Mouse (Mus musculus) liver, adult 2 months (tissue): ENCODE measurements around the gene Clcn2. TPM values are rescaled to one million over a fixed set of nuclear protein-coding genes. Genes with fewer than 3 reads are reported as not detected.

ENCODE experiments used
- DNase-seq: peaks from one replicate; pipeline ENCODE4 v3.0.0-alpha.2; 2011; ENCODE audit warnings: low read depth, low spot score; ENCODE audit errors: extremely low read depth
- H3K27ac ChIP-seq: fragments of 200-500 bp; replicated peaks from 2 replicates; pipeline ENCODE4 v1.5.1; 2012; ENCODE audit warnings: low read depth, mild to moderate bottlenecking, control low read depth, inconsistent platforms, low read length; ENCODE audit not compliant: insufficient read depth
- H3K27me3 ChIP-seq: fragments of 200-500 bp; 2 replicates; pipeline ENCODE4 v1.6.1; 2012; ENCODE audit warnings: mild to moderate bottlenecking, moderate library complexity, low read length, inconsistent platforms; ENCODE audit not compliant: control insufficient read depth, insufficient read depth
- H3K36me3 ChIP-seq: fragments of 200-500 bp; 2 replicates; pipeline ENCODE4 v1.6.1; 2012; ENCODE audit warnings: low read length, inconsistent platforms; ENCODE audit not compliant: control insufficient read depth, insufficient read depth
- H3K4me1 ChIP-seq: fragments of 200-500 bp; 2 replicates; pipeline ENCODE4 v1.6.1; 2011; ENCODE audit warnings: low read length; ENCODE audit not compliant: control insufficient read depth, insufficient read depth
- H3K4me3 ChIP-seq: fragments of 200-500 bp; 2 replicates; pipeline ENCODE4 v1.5.1; 2011; ENCODE audit warnings: low read depth, mild to moderate bottlenecking, control low read depth, low read length, moderate library complexity; ENCODE audit not compliant: insufficient read depth
- H3K79me2 ChIP-seq: fragments of 200-500 bp; 2 replicates; pipeline ENCODE4 v1.6.1; 2012; ENCODE audit warnings: inconsistent platforms, mild to moderate bottlenecking, low read length, moderate library complexity; ENCODE audit not compliant: control insufficient read depth, insufficient read depth
- H3K9ac ChIP-seq: fragments of 200-500 bp; 2 replicates; pipeline ENCODE4 v1.6.1; 2012; ENCODE audit warnings: low read depth, mild to moderate bottlenecking, control low read depth, inconsistent platforms, low read length
- CTCF ChIP-seq: fragments of 200-500 bp; IDR thresholded peaks from 2 replicates; pipeline ENCODE4 v1.5.1; 2011; ENCODE audit warnings: low read depth, low read length, control low read depth
- POLR2A ChIP-seq: fragments of 200-500 bp; IDR thresholded peaks from 2 replicates; pipeline ENCODE4 v1.6.1; 2011; ENCODE audit warnings: low read length, control low read depth; ENCODE audit not compliant: insufficient read depth; ENCODE audit errors: extremely low read depth
- WGBS: fragments of 180-500 bp; shearing (Covaris S2); methylation state at CpG from one replicate; pipeline ENCODE4 v1.1.7; 2018; 5-methylcytosine and 5-hydroxymethylcytosine counted together
- polyA plus RNA-seq: library from polyadenylated mRNA; depleted of rRNA; stranded (reverse); fragments of >200 nt; gene quantifications from 2 replicates; pipeline ENCODE4 v1.2.3, GENCODE M21; 2012
- total RNA-seq: library from RNA; depleted of rRNA; stranded (reverse); fragments of >200 nt; gene quantifications from 2 replicates; pipeline ENCODE4 v1.2.3, GENCODE M21; 2014

Clcn2 gene
- total and polyA plus RNA-seq, 2 experiments = 29.6 to 58.6 TPM

GRCm38 (mm10) chr16:20695622-20696323, 21.8 kb downstream of the Clcn2 start:
- H3K79me2 ChIP-seq = no peaks in the 10 kb centered on the region
- no peak for TF ChIP-seq CTCF
- no peak for TF ChIP-seq POLR2A
- peaks cover 5% of the 10 kb centered on the region for H3K36me3 ChIP-seq
- 12% methylated on average over 46 of the region's 46 CpGs for WGBS
- H3K27ac ChIP-seq = no peak overlapping the region
- no peak for DNase-seq
- H3K27me3 ChIP-seq = no peaks in the 10 kb centered on the region
- no peak overlapping the region; the same call in 1 of the 2 replicates for H3K9ac ChIP-seq
- peak overlapping the region; percentile 18; the same call in 1 of the 2 replicates for H3K4me3 ChIP-seq
- peaks cover 4% of the 10 kb centered on the region; the same call in 1 of the 2 replicates for H3K4me1 ChIP-seq

GRCm38 (mm10) chr16:20694781-20695180, 22.8 kb downstream of the Clcn2 start:
- WGBS = 81% methylated on average over 8 of the region's 8 CpGs
- Histone ChIP-seq H3K4me1 (peaks cover 4% of the 10 kb centered on the region; the same call in 1 of the 2 replicates), H3K36me3 (peaks cover 15% of the 10 kb centered on the region), H3K79me2 (no peaks in the 10 kb centered on the region), H3K27me3 (no peaks in the 10 kb centered on the region), H3K4me3 (no peak overlapping the region), H3K9ac (no peak overlapping the region), H3K27ac (no peak overlapping the region)
- TF ChIP-seq CTCF (no peak), POLR2A (no peak)
- no peak for DNase-seq

DNA sequence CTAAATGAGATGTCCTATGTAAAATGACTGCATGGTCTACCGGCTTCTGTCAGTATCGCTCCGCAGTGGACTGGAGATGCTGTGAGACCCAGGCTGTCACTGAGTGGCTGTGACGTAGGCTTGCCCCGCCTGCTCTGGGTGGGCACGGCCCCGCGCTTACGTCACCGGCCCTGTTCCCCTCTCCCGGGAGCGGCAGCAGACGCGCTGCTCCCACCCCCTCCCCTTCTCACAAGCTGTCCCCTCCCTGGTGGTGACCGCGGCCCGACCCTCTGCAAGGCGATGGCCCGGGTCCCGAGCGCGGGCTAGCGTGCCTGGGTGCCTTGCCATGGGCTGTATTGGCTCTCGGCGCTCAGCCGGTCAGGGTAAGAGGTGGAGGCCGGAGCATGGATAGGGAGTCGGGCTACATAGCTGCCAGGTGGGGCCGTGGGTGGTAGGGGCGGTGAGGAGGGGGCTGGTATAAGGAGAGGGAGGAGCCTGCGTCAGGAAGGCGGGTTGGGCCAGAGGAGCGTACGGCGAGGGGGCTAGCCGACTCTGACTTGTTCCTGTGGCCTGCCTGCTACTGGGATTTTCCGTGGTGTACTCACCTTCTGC, 24.3 kb downstream of the Clcn2 start, which contains the start of gene Fam131a:
Gene Fam131a, plus strand, starts transcription at position 131 of the 591 bp plus-strand sequence.
- H3K27me3 ChIP-seq = no peaks in the 10 kb centered on the region
- peak within 1 kb of the TSS; percentile 82 for H3K9ac ChIP-seq
- peak; percentile 41 for DNase-seq
- peaks cover 31% of the 10 kb centered on the region for H3K36me3 ChIP-seq
- 6% methylated on average over 37 of the region's 37 CpGs for WGBS
- H3K27ac ChIP-seq = no peak within 1 kb of the TSS
- TF ChIP-seq POLR2A = no peak
- no peak for TF ChIP-seq CTCF
- H3K4me1 ChIP-seq = peaks cover 4% of the 10 kb centered on the region; the same call in 1 of the 2 replicates
- peak within 1 kb of the TSS; percentile 71 for H3K4me3 ChIP-seq
- H3K79me2 ChIP-seq = no peaks in the 10 kb centered on the region

GRCm38 (mm10) chr16:20692241-20692965, 25.1 kb downstream of the Clcn2 start:
- Histone ChIP-seq H3K9ac (no peak overlapping the region), H3K4me1 (peaks cover 4% of the 10 kb centered on the region; the same call in 1 of the 2 replicates)

DNA sequence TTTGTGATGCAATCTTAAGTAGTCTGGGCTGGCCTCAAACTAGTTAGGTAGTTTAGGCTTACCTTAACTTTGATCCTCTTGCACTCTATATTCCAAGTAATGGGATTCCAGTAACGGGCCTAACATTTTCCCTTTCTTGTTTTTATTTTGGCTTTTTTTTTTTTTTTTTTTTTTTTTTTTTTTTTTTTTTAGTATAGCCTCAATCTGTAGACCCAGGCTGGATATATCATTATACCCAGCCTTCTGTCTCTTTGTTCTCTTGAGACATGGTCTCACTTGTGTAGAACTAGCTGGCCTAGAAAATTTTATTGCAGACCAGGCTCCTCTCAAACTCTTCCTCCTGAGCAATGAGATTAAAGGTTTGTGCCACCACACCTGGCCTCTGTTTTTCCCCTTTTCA, 25.9 kb downstream of the Clcn2 start:
- H3K79me2 ChIP-seq = no peaks in the 10 kb centered on the region
- peaks cover 47% of the 10 kb centered on the region for H3K36me3 ChIP-seq
- H3K27ac ChIP-seq = no peak overlapping the region
- 69% methylated on average over 1 of the region's 1 CpGs for WGBS
- DNase-seq = no peak
- H3K4me3 ChIP-seq = no peak overlapping the region
- no peak overlapping the region for H3K9ac ChIP-seq
- H3K4me1 ChIP-seq = peaks cover 4% of the 10 kb centered on the region; the same call in 1 of the 2 replicates
- H3K27me3 ChIP-seq = no peaks in the 10 kb centered on the region
- TF ChIP-seq POLR2A (no peak), CTCF (no peak)

More at GRCm38 (mm10) chr16:20692241-20692965, 25.1 kb downstream of the Clcn2 start:
- no peaks in the 10 kb centered on the region for H3K79me2 ChIP-seq
- WGBS = 75% methylated on average over 16 of the region's 16 CpGs
- H3K4me3 ChIP-seq = no peak overlapping the region
- H3K36me3 ChIP-seq = peaks cover 39% of the 10 kb centered on the region
- no peak for DNase-seq
- TF ChIP-seq CTCF = no peak
- no peak for TF ChIP-seq POLR2A
- H3K27me3 ChIP-seq = no peaks in the 10 kb centered on the region
- no peak overlapping the region for H3K27ac ChIP-seq
